Mouse (Mus musculus) brain, embryonic 14.5 days (tissue): ENCODE results near the gene Pknox1.

Experiments
- CTCF ChIP-seq: fragments of 200-500 bp; IDR thresholded peaks from 2 replicates; pipeline ENCODE4 v1.5.1; 2012; ENCODE audit warnings: inconsistent platforms, mild to moderate bottlenecking, moderate library complexity, borderline replicate concordance; ENCODE audit not compliant: insufficient read depth, insufficient read length; ENCODE audit errors: extremely low read depth
- POLR2A ChIP-seq: fragments of 200-500 bp; IDR thresholded peaks from 2 replicates; pipeline ENCODE4 v1.6.1; 2012; ENCODE audit warnings: mild to moderate bottlenecking, inconsistent platforms, borderline replicate concordance; ENCODE audit not compliant: poor library complexity, insufficient read depth, insufficient read length, severe bottlenecking; ENCODE audit errors: extremely low read depth

- no peak for TF ChIP-seq POLR2A
- TF ChIP-seq CTCF = no peak
These were observed 7.2 kb upstream of the Pknox1 start for GRCm38 (mm10) chr17:31557124-31557880.
